Mouse (Mus musculus) spleen, adult 10 weeks (tissue): ENCODE results near the gene Cwc25. TPM values are rescaled to one million over a fixed set of nuclear protein-coding genes. Genes with fewer than 3 reads are reported as not detected.

Experiments used
- polyA plus RNA-seq: library from polyadenylated mRNA; stranded (reverse); fragments of 350-450 nt; fragmentation: Illumina TruSeq; extraction: RNeasy Lipid Tissue Mini Kit (QIAGEN cat#74804); gene quantifications from one replicate; pipeline ENCODE4 v1.2.3, GENCODE M21; 2015; ENCODE audit warnings: low replicate concordance; ENCODE audit not compliant: insufficient read depth

Cwc25 gene
- 19.0 TPM for polyA plus RNA-seq

GRCm38 (mm10) chr11:97766154-97766881 is at the start of gene Cwc25:
TSS of gene Cwc25 (minus strand) at chr11:97766556.

GRCm38 (mm10) chr11:97798782-97799145 is 32.4 kb upstream of the Cwc25 start, which contains the start of gene Lasp1:
TSS of gene Lasp1 (plus strand) at chr11:97799000.

GRCm38 (mm10) chr11:97781832-97782563 is 15.6 kb upstream of the Cwc25 start, which contains the start of gene Rpl23:
TSS of gene Rpl23 (minus strand) at chr11:97782437.

DNA sequence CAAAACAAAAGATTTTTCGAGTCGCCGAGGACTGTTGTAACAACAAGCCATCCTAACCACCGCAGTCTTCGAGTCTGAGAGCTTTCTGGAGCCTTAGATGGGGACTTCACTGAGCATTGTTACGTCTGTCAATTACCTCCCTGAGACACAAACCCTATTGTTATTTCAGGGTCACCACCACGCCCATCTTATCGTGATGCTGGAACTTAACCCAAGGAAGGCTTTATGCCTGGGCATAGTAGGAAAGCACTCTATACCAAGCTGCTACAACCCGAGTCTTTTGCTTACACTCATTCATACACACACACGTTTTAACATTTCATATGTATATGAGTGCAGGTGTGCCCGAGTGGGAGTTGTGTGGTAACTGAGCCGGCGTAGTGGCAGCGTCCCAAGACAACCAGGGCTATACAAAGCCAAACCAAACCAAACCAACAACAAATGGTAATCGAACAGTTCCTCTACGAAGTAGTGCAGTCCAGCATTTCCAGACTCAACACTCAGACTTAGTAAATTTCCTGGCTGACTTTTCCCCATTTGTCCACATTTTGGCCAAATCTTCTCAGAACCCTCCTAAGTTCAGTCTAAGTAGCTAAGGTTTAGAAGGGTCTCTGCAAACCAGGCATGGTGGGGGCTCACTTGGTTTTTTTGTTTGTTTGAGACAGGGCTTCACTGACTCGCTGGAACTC is 9.6 kb upstream of the Cwc25 start, which contains the start of gene 1700001P01Rik:
1700001P01Rik (minus strand) TSS at position 111 of the 689 bp plus-strand sequence.

GRCm38 (mm10) chr11:97744063-97744717 is 22.2 kb downstream of the Cwc25 start, which contains the start of gene Pip4k2b:
TSS of gene Pip4k2b (minus strand) at chr11:97744704.

GRCm38 (mm10) chr11:97703039-97703826 is 63.1 kb downstream of the Cwc25 start, which contains the start of gene Psmb3:
TSS of gene Psmb3 (plus strand) at chr11:97703399.

GRCm38 (mm10) chr11:97700003-97700745 is 66.2 kb downstream of the Cwc25 start, which contains the start of gene Pcgf2:
TSS of gene Pcgf2 (minus strand) at chr11:97700497.

Other genes starting within 250 kb of the Cwc25 start
- gene Srcin1, start 190.4 kb downstream of the Cwc25 start, polyA plus RNA-seq, result 0.03 TPM
- gene Epop, start 136.9 kb downstream of the Cwc25 start, polyA plus RNA-seq, result 1.9 TPM
- 52.9 TPM for gene Mllt6, start 103.1 kb downstream of the Cwc25 start, polyA plus RNA-seq
- 24.5 TPM for gene Cisd3, start 80.7 kb downstream of the Cwc25 start, polyA plus RNA-seq
- gene Pcgf2, start 66.1 kb downstream of the Cwc25 start, polyA plus RNA-seq, result 5.1 TPM
- gene Psmb3, start 63.2 kb downstream of the Cwc25 start, polyA plus RNA-seq, result 107 TPM
- 44.5 TPM for gene Pip4k2b, start 21.9 kb downstream of the Cwc25 start, polyA plus RNA-seq
- not detected for gene 1700001P01Rik, start 9.4 kb upstream of the Cwc25 start, polyA plus RNA-seq
- gene Rpl23, start 15.9 kb upstream of the Cwc25 start, polyA plus RNA-seq, result 3,596 TPM
- gene Lasp1, start 32.4 kb upstream of the Cwc25 start, polyA plus RNA-seq, result 75.7 TPM
- gene B230217C12Rik, start 74.2 kb upstream of the Cwc25 start, polyA plus RNA-seq, result 6.1 TPM
- 2.1 TPM for gene Fbxo47, start 117.6 kb upstream of the Cwc25 start, polyA plus RNA-seq
- 3.3 TPM for gene Plxdc1, start 219.9 kb upstream of the Cwc25 start, polyA plus RNA-seq
- 88.7 TPM for gene Arl5c, start 229.6 kb upstream of the Cwc25 start, polyA plus RNA-seq